Mouse (Mus musculus) CH12.LX (cell line): ENCODE measurements at regions not wholly inside any gene's neighbourhood (a gene's known extent, or its start where the extent isn't known, plus 50 kb on each side); places are given as distances from the start of the nearest gene placed in this dataset.

Experiments
- DNase-seq: peaks from one replicate; pipeline ENCODE4 v3.0.0-alpha.2; 2013; ENCODE audit errors: extremely low read depth
- H3K27ac ChIP-seq: 2 replicates; pipeline ENCODE4 v1.5.1; 2012; ENCODE audit warnings: low read depth, mild to moderate bottlenecking, control low read depth, moderate library complexity; ENCODE audit not compliant: insufficient read depth
- H3K27me3 ChIP-seq: replicated peaks from 2 replicates; pipeline ENCODE3; 2012; ENCODE audit warnings: inconsistent platforms
- H3K36me3 ChIP-seq, 2 experiments: replicated peaks in 1 of 2; 2 replicates each; pipeline versions ENCODE3 to v1.6.1; 2012; ENCODE audit warnings: inconsistent platforms in 1 of 2, low read length in 1 of 2, mild to moderate bottlenecking in 1 of 2, mixed read lengths in 1 of 2, moderate library complexity in 1 of 2; ENCODE audit not compliant: control insufficient read depth in 1 of 2, insufficient read depth in 1 of 2
- H3K4me1 ChIP-seq, 2 experiments: 2 replicates each; pipeline ENCODE4 v1.6.1; 2012; ENCODE audit warnings: inconsistent platforms in 1 of 2, moderate library complexity in 1 of 2; ENCODE audit not compliant: insufficient read depth in 2 of 2, control insufficient read depth in 1 of 2
- H3K4me2 ChIP-seq: 2 replicates; pipeline ENCODE4 v1.6.1; 2012; ENCODE audit warnings: low read depth, mild to moderate bottlenecking, control low read depth; ENCODE audit not compliant: poor library complexity, insufficient read depth, severe bottlenecking
- H3K4me3 ChIP-seq, 3 experiments: fragments of 150-350 bp in 1 of 3; sonication (generic) in 1 of 3; replicated peaks in 1 of 3; 2 replicates each; pipeline versions ENCODE3 to v1.5.1; 2011 to 2012; ENCODE audit warnings: low read depth in 2 of 3, low read length in 2 of 3, mild to moderate bottlenecking in 2 of 3, moderate library complexity in 2 of 3, control low read depth in 1 of 3, improper control_type of control experiment in 1 of 3, inconsistent platforms in 1 of 3, mixed read lengths in 1 of 3; ENCODE audit not compliant: poor library complexity in 1 of 3
- H3K79me2 ChIP-seq: replicated peaks from 2 replicates; pipeline ENCODE4 v1.6.1; 2012; ENCODE audit warnings: mild to moderate bottlenecking, moderate library complexity; ENCODE audit not compliant: control insufficient read depth, poor library complexity, insufficient read depth, severe bottlenecking; ENCODE audit errors: extremely low read depth
- H3K9ac ChIP-seq: 2 replicates; pipeline ENCODE4 v1.6.1; 2012; ENCODE audit warnings: low read depth, mild to moderate bottlenecking, control low read depth, moderate library complexity; ENCODE audit not compliant: insufficient read depth
- H3K9me3 ChIP-seq: replicated peaks from 2 replicates; pipeline ENCODE3; 2012; ENCODE audit warnings: low read length, inconsistent platforms, mixed read lengths
- BHLHE40 ChIP-seq: IDR thresholded peaks from 2 replicates; pipeline ENCODE4 v1.6.1; 2011; ENCODE audit warnings: mild to moderate bottlenecking, low read depth, low read length, improper control_type of control experiment
- CHD1 ChIP-seq: IDR thresholded peaks from 2 replicates; pipeline ENCODE4 v1.6.1; 2012; ENCODE audit warnings: low read depth, low read length, improper control_type of control experiment, inconsistent platforms
- CHD2 ChIP-seq: IDR thresholded peaks from 2 replicates; pipeline ENCODE4 v1.6.1; 2011; ENCODE audit warnings: low read length, improper control_type of control experiment
- CTCF ChIP-seq, 2 experiments: IDR thresholded peaks in 1 of 2; conservative IDR thresholded peaks in 1 of 2; 2 replicates each; pipeline ENCODE4 v1.5.1; 2011 to 2012; ENCODE audit warnings: low read depth in 2 of 2, low read length in 2 of 2, improper control_type of control experiment in 1 of 2, inconsistent platforms in 1 of 2, mild to moderate bottlenecking in 1 of 2, moderate library complexity in 1 of 2
- E2F4 ChIP-seq: IDR thresholded peaks from 2 replicates; pipeline ENCODE4 v1.6.1; 2011; ENCODE audit warnings: low read depth, low read length, improper control_type of control experiment; ENCODE audit not compliant: insufficient replicate concordance
- ELF1 ChIP-seq: IDR thresholded peaks from 2 replicates; pipeline ENCODE4 v1.6.1; 2014; ENCODE audit warnings: low read depth, mild to moderate bottlenecking, inconsistent platforms, low read length, improper control_type of control experiment
- EP300 ChIP-seq: IDR thresholded peaks from 2 replicates; pipeline ENCODE4 v1.6.1; 2011; ENCODE audit warnings: low read length, improper control_type of control experiment
- ETS1 ChIP-seq: conservative IDR thresholded peaks from 2 replicates; pipeline ENCODE4 v1.6.1; 2012; ENCODE audit warnings: low read depth, mild to moderate bottlenecking, inconsistent platforms, low read length, improper control_type of control experiment, moderate library complexity
- GABPA ChIP-seq: IDR thresholded peaks from 2 replicates; pipeline ENCODE4 v1.6.1; 2012; ENCODE audit warnings: low read depth, low read length, improper control_type of control experiment, inconsistent platforms; ENCODE audit not compliant: insufficient replicate concordance
- HCFC1 ChIP-seq: IDR thresholded peaks from 2 replicates; pipeline ENCODE4 v1.6.1; 2012; ENCODE audit warnings: low read depth, mild to moderate bottlenecking, inconsistent platforms, low read length, improper control_type of control experiment
- IRF4 ChIP-seq: IDR thresholded peaks from 2 replicates; pipeline ENCODE4 v1.6.1; 2014; ENCODE audit warnings: low read depth, mild to moderate bottlenecking, inconsistent platforms, low read length, improper control_type of control experiment
- JUN ChIP-seq: IDR thresholded peaks from 2 replicates; pipeline ENCODE4 v1.6.1; 2011; ENCODE audit warnings: low read depth, mild to moderate bottlenecking, low read length, improper control_type of control experiment, moderate library complexity; ENCODE audit not compliant: insufficient read depth
- JUND ChIP-seq: conservative IDR thresholded peaks from 2 replicates; pipeline ENCODE4 v1.6.1; 2011; ENCODE audit warnings: low read depth, low read length, improper control_type of control experiment
- MAX ChIP-seq: IDR thresholded peaks from 2 replicates; pipeline ENCODE4 v1.6.1; 2011; ENCODE audit warnings: low read length, improper control_type of control experiment
- MAZ ChIP-seq: IDR thresholded peaks from 2 replicates; pipeline ENCODE4 v1.6.1; 2012; ENCODE audit warnings: low read depth, mild to moderate bottlenecking, inconsistent platforms, low read length, improper control_type of control experiment, moderate library complexity
- MEF2A ChIP-seq: IDR thresholded peaks from 2 replicates; pipeline ENCODE4 v1.6.1; 2014; ENCODE audit warnings: low read depth, mild to moderate bottlenecking, inconsistent platforms, low read length, improper control_type of control experiment, borderline replicate concordance
- MXI1 ChIP-seq: IDR thresholded peaks from 2 replicates; pipeline ENCODE4 v1.6.1; 2011; ENCODE audit warnings: mild to moderate bottlenecking, low read depth, low read length, improper control_type of control experiment
- MYC ChIP-seq: IDR thresholded peaks from 2 replicates; pipeline ENCODE4 v1.6.1; 2011; ENCODE audit warnings: low read depth, mild to moderate bottlenecking, improper control_type of control experiment, low read length
- NRF1 ChIP-seq: IDR thresholded peaks from 2 replicates; pipeline ENCODE4 v1.6.1; 2014; ENCODE audit warnings: low read depth, mild to moderate bottlenecking, inconsistent platforms, low read length, improper control_type of control experiment, moderate library complexity
- POLR2A ChIP-seq: IDR thresholded peaks from 2 replicates; pipeline ENCODE4 v1.6.1; 2011; ENCODE audit warnings: low read depth, mild to moderate bottlenecking, improper control_type of control experiment, low read length
- POLR2AphosphoS2 ChIP-seq: IDR thresholded peaks from 2 replicates; pipeline ENCODE4 v1.6.1; 2011; ENCODE audit warnings: low read depth, low read length, improper control_type of control experiment
- RAD21 ChIP-seq: IDR thresholded peaks from 2 replicates; pipeline ENCODE4 v1.6.1; 2011; ENCODE audit warnings: low read depth, mild to moderate bottlenecking, low read length, improper control_type of control experiment, moderate library complexity
- RCOR1 ChIP-seq: conservative IDR thresholded peaks from 2 replicates; pipeline ENCODE4 v1.6.1; 2012; ENCODE audit warnings: low read depth, mild to moderate bottlenecking, inconsistent platforms, low read length, improper control_type of control experiment
- TBP ChIP-seq: conservative IDR thresholded peaks from 2 replicates; pipeline ENCODE4 v1.6.1; 2011; ENCODE audit warnings: low read depth, low read length, improper control_type of control experiment
- USF1 ChIP-seq: IDR thresholded peaks from 2 replicates; pipeline ENCODE4 v1.6.1; 2014; ENCODE audit warnings: low read depth, mild to moderate bottlenecking, inconsistent platforms, low read length, improper control_type of control experiment
- ZKSCAN1 ChIP-seq: IDR thresholded peaks from 2 replicates; pipeline ENCODE4 v1.6.1; 2012; ENCODE audit warnings: low read depth, inconsistent platforms, low read length, improper control_type of control experiment, borderline replicate concordance
- ZMIZ1 ChIP-seq: IDR thresholded peaks from 2 replicates; pipeline ENCODE4 v1.6.1; 2012; ENCODE audit warnings: low read depth, mild to moderate bottlenecking, inconsistent platforms, low read length, improper control_type of control experiment
- ZNF384 ChIP-seq: IDR thresholded peaks from 2 replicates; pipeline ENCODE4 v1.6.1; 2012; ENCODE audit warnings: low read depth, low read length, improper control_type of control experiment, inconsistent platforms
- dilution Hi-C: fragments of 300-500 bp; cut with MboI; formaldehyde crosslinking; loops from 2 replicates; pipeline ENCODE4 v1.14.3; 2020; ENCODE audit warnings: low sequenced_read_pairs; ENCODE audit not compliant: extremely low pct_unique_long_range_greater_than_20kb, extremely low pct_ligation_motif_present
- in situ Hi-C: fragments of 300-500 bp; cut with MboI; formaldehyde crosslinking; loops from 3 replicates; pipeline ENCODE4 v1.14.3; 2019; ENCODE audit warnings: low sequenced_read_pairs, low pct_ligation_motif_present, low pct_unique_long_range_greater_than_20kb, mixed read lengths

DNA sequence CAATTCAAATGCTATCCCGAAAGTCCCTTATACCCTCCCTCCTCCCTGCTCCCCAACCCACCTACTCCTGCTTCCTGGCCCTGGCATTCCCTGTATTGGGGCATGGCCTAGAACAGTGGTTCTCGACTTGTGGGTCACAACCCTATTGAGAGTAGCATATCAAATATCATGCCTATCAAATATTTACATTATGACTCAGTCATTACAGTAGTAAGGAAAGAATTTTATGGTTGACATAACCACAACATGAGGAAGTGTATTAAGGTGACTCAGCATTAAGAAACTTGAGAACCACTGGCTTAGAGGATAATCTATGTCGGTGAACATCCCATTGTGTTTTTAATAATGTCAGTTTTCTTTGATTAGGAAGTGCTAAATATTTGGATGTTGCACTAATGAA lies 173.3 kb upstream of the 2610001J05Rik start:
- no peak for DNase-seq
- Histone ChIP-seq H3K4me2 (no peak overlapping the region), H3K79me2 (no peaks in the 10 kb centered on the region), H3K9me3 (no peaks in the 10 kb centered on the region), H3K4me3 (no peak overlapping the region), H3K4me1 (no peaks in the 10 kb centered on the region), H3K36me3 (no peaks in the 10 kb centered on the region), H3K9ac (no peak overlapping the region), H3K27me3 (no peaks in the 10 kb centered on the region), H3K27ac (no peak overlapping the region)
- dilution Hi-C loops (no loop called here), in situ Hi-C loops (no loop called here)
- TF ChIP-seq NRF1 (no peak), RCOR1 (no peak), E2F4 (no peak), ETS1 (no peak), ZMIZ1 (no peak), CTCF (conservative IDR thresholded peaks at IDR 0.05 in 1 of 2, IDR thresholded peaks at IDR 0.05 in 1 of 2; ENCODE audit: low read depth in 2 of 2, low read length in 2 of 2) (no peak), CHD1 (no peak), HCFC1 (no peak), IRF4 (no peak), BHLHE40 (no peak), CHD2 (no peak), ZKSCAN1 (no peak), USF1 (no peak), ELF1 (no peak), POLR2AphosphoS2 (no peak), GABPA (no peak)

- no peak overlapping the region for H3K4me2 ChIP-seq
- no peaks in the 10 kb centered on the region for H3K27me3 ChIP-seq
- no peaks in the 10 kb centered on the region for H3K9me3 ChIP-seq
- dilution Hi-C loops = no loop called here
- H3K9ac ChIP-seq = no peak overlapping the region
- H3K79me2 ChIP-seq = no peaks in the 10 kb centered on the region
- DNase-seq = no peak
- no peaks in the 10 kb centered on the region for H3K4me1 ChIP-seq
- TF ChIP-seq MYC = no peak
- TF ChIP-seq RAD21 = no peak
- no peak for TF ChIP-seq ELF1
- TF ChIP-seq ETS1 = no peak
- no peak for TF ChIP-seq MAZ
- no peak for TF ChIP-seq MXI1
- no peak for TF ChIP-seq TBP
- TF ChIP-seq ZNF384 = no peak
- no peak for TF ChIP-seq ZMIZ1
- TF ChIP-seq IRF4 = no peak
- TF ChIP-seq JUN = no peak
- TF ChIP-seq CHD2 = no peak
- no peak for TF ChIP-seq CHD1
- TF ChIP-seq EP300 = no peak
- TF ChIP-seq MEF2A = no peak
- TF ChIP-seq JUND = no peak
- TF ChIP-seq MAX = no peak
- TF ChIP-seq ZKSCAN1 = no peak
- no peak for TF ChIP-seq POLR2A
- no peak for TF ChIP-seq POLR2AphosphoS2
- TF ChIP-seq, all 38 proteins: peak for 0
- Histone ChIP-seq H3K4me3 (no peak overlapping the region), H3K36me3 (no peaks in the 10 kb centered on the region), H3K27ac (no peak overlapping the region)
- in situ Hi-C loops = no loop called here
Measured at GRCm38 (mm10) chr6:14025898-14026297, 154.6 kb upstream of the 2610001J05Rik start.
